Mouse (Mus musculus) CH12.LX (cell line): ENCODE data around the gene Il1r1. TPM values are rescaled to one million over a fixed set of nuclear protein-coding genes. Genes with fewer than 3 reads are reported as not detected.
A peak's percentile ranks its signal among the peaks of the same experiment; 100 is the strongest.

Source experiments
- DNase-seq: peaks from one replicate; pipeline ENCODE4 v3.0.0-alpha.2; 2013; ENCODE audit errors: extremely low read depth
- H3K27ac ChIP-seq: 2 replicates; pipeline ENCODE4 v1.5.1; 2012; ENCODE audit warnings: low read depth, mild to moderate bottlenecking, control low read depth, moderate library complexity; ENCODE audit not compliant: insufficient read depth
- H3K27me3 ChIP-seq: replicated peaks from 2 replicates; pipeline ENCODE3; 2012; ENCODE audit warnings: inconsistent platforms
- H3K36me3 ChIP-seq, 2 experiments: replicated peaks in 1 of 2; 2 replicates each; pipeline versions ENCODE3 to v1.6.1; 2012; ENCODE audit warnings: inconsistent platforms in 1 of 2, low read length in 1 of 2, mild to moderate bottlenecking in 1 of 2, mixed read lengths in 1 of 2, moderate library complexity in 1 of 2; ENCODE audit not compliant: control insufficient read depth in 1 of 2, insufficient read depth in 1 of 2
- H3K4me1 ChIP-seq, 2 experiments: 2 replicates each; pipeline ENCODE4 v1.6.1; 2012; ENCODE audit warnings: inconsistent platforms in 1 of 2, moderate library complexity in 1 of 2; ENCODE audit not compliant: insufficient read depth in 2 of 2, control insufficient read depth in 1 of 2
- H3K4me2 ChIP-seq: 2 replicates; pipeline ENCODE4 v1.6.1; 2012; ENCODE audit warnings: low read depth, mild to moderate bottlenecking, control low read depth; ENCODE audit not compliant: poor library complexity, insufficient read depth, severe bottlenecking
- H3K4me3 ChIP-seq, 3 experiments: fragments of 150-350 bp in 1 of 3; sonication (generic) in 1 of 3; replicated peaks in 1 of 3; 2 replicates each; pipeline versions ENCODE3 to v1.5.1; 2011 to 2012; ENCODE audit warnings: low read depth in 2 of 3, low read length in 2 of 3, mild to moderate bottlenecking in 2 of 3, moderate library complexity in 2 of 3, control low read depth in 1 of 3, improper control_type of control experiment in 1 of 3, inconsistent platforms in 1 of 3, mixed read lengths in 1 of 3; ENCODE audit not compliant: poor library complexity in 1 of 3
- H3K79me2 ChIP-seq: replicated peaks from 2 replicates; pipeline ENCODE4 v1.6.1; 2012; ENCODE audit warnings: mild to moderate bottlenecking, moderate library complexity; ENCODE audit not compliant: control insufficient read depth, poor library complexity, insufficient read depth, severe bottlenecking; ENCODE audit errors: extremely low read depth
- H3K9ac ChIP-seq: 2 replicates; pipeline ENCODE4 v1.6.1; 2012; ENCODE audit warnings: low read depth, mild to moderate bottlenecking, control low read depth, moderate library complexity; ENCODE audit not compliant: insufficient read depth
- H3K9me3 ChIP-seq: replicated peaks from 2 replicates; pipeline ENCODE3; 2012; ENCODE audit warnings: low read length, inconsistent platforms, mixed read lengths
- BHLHE40 ChIP-seq: IDR thresholded peaks from 2 replicates; pipeline ENCODE4 v1.6.1; 2011; ENCODE audit warnings: mild to moderate bottlenecking, low read depth, low read length, improper control_type of control experiment
- CHD2 ChIP-seq: IDR thresholded peaks from 2 replicates; pipeline ENCODE4 v1.6.1; 2011; ENCODE audit warnings: low read length, improper control_type of control experiment
- CTCF ChIP-seq, 2 experiments: IDR thresholded peaks in 1 of 2; conservative IDR thresholded peaks in 1 of 2; 2 replicates each; pipeline ENCODE4 v1.5.1; 2011 to 2012; ENCODE audit warnings: low read depth in 2 of 2, low read length in 2 of 2, improper control_type of control experiment in 1 of 2, inconsistent platforms in 1 of 2, mild to moderate bottlenecking in 1 of 2, moderate library complexity in 1 of 2
- E2F4 ChIP-seq: IDR thresholded peaks from 2 replicates; pipeline ENCODE4 v1.6.1; 2011; ENCODE audit warnings: low read depth, low read length, improper control_type of control experiment; ENCODE audit not compliant: insufficient replicate concordance
- ELF1 ChIP-seq: IDR thresholded peaks from 2 replicates; pipeline ENCODE4 v1.6.1; 2014; ENCODE audit warnings: low read depth, mild to moderate bottlenecking, inconsistent platforms, low read length, improper control_type of control experiment
- EP300 ChIP-seq: IDR thresholded peaks from 2 replicates; pipeline ENCODE4 v1.6.1; 2011; ENCODE audit warnings: low read length, improper control_type of control experiment
- HCFC1 ChIP-seq: IDR thresholded peaks from 2 replicates; pipeline ENCODE4 v1.6.1; 2012; ENCODE audit warnings: low read depth, mild to moderate bottlenecking, inconsistent platforms, low read length, improper control_type of control experiment
- JUND ChIP-seq: conservative IDR thresholded peaks from 2 replicates; pipeline ENCODE4 v1.6.1; 2011; ENCODE audit warnings: low read depth, low read length, improper control_type of control experiment
- MAX ChIP-seq: IDR thresholded peaks from 2 replicates; pipeline ENCODE4 v1.6.1; 2011; ENCODE audit warnings: low read length, improper control_type of control experiment
- MEF2A ChIP-seq: IDR thresholded peaks from 2 replicates; pipeline ENCODE4 v1.6.1; 2014; ENCODE audit warnings: low read depth, mild to moderate bottlenecking, inconsistent platforms, low read length, improper control_type of control experiment, borderline replicate concordance
- NRF1 ChIP-seq: IDR thresholded peaks from 2 replicates; pipeline ENCODE4 v1.6.1; 2014; ENCODE audit warnings: low read depth, mild to moderate bottlenecking, inconsistent platforms, low read length, improper control_type of control experiment, moderate library complexity
- PAX5 ChIP-seq: IDR thresholded peaks from 2 replicates; pipeline ENCODE4 v1.6.1; 2012; ENCODE audit warnings: low read length, inconsistent platforms, mixed read lengths
- POLR2AphosphoS2 ChIP-seq: IDR thresholded peaks from 2 replicates; pipeline ENCODE4 v1.6.1; 2011; ENCODE audit warnings: low read depth, low read length, improper control_type of control experiment
- SIN3A ChIP-seq: IDR thresholded peaks from 2 replicates; pipeline ENCODE4 v1.6.1; 2012; ENCODE audit warnings: low read length, improper control_type of control experiment, inconsistent platforms
- TBP ChIP-seq: conservative IDR thresholded peaks from 2 replicates; pipeline ENCODE4 v1.6.1; 2011; ENCODE audit warnings: low read depth, low read length, improper control_type of control experiment
- TCF12 ChIP-seq: IDR thresholded peaks from 2 replicates; pipeline ENCODE4 v1.6.1; 2014; ENCODE audit warnings: low read depth, mild to moderate bottlenecking, inconsistent platforms, low read length, improper control_type of control experiment
- UBTF ChIP-seq: IDR thresholded peaks from 2 replicates; pipeline ENCODE4 v1.6.1; 2012; ENCODE audit warnings: low read depth, mild to moderate bottlenecking, inconsistent platforms, low read length, improper control_type of control experiment, moderate library complexity
- USF1 ChIP-seq: IDR thresholded peaks from 2 replicates; pipeline ENCODE4 v1.6.1; 2014; ENCODE audit warnings: low read depth, mild to moderate bottlenecking, inconsistent platforms, low read length, improper control_type of control experiment
- USF2 ChIP-seq: conservative IDR thresholded peaks from 2 replicates; pipeline ENCODE4 v1.6.1; 2011; ENCODE audit warnings: low read depth, low read length, improper control_type of control experiment
- ZC3H11A ChIP-seq: IDR thresholded peaks from 2 replicates; pipeline ENCODE4 v1.6.1; 2012; ENCODE audit warnings: low read depth, mild to moderate bottlenecking, inconsistent platforms, low read length, improper control_type of control experiment
- ZNF384 ChIP-seq: IDR thresholded peaks from 2 replicates; pipeline ENCODE4 v1.6.1; 2012; ENCODE audit warnings: low read depth, low read length, improper control_type of control experiment, inconsistent platforms
- dilution Hi-C: fragments of 300-500 bp; cut with MboI; formaldehyde crosslinking; loops from 2 replicates; pipeline ENCODE4 v1.14.3; 2020; ENCODE audit warnings: low sequenced_read_pairs; ENCODE audit not compliant: extremely low pct_unique_long_range_greater_than_20kb, extremely low pct_ligation_motif_present
- in situ Hi-C: fragments of 300-500 bp; cut with MboI; formaldehyde crosslinking; loops from 3 replicates; pipeline ENCODE4 v1.14.3; 2019; ENCODE audit warnings: low sequenced_read_pairs, low pct_ligation_motif_present, low pct_unique_long_range_greater_than_20kb, mixed read lengths
- polyA plus RNA-seq: library from polyadenylated mRNA; unstranded; fragments of >175 nt; gene quantifications from 2 replicates; pipeline ENCODE4 v1.2.1, GENCODE M21; 2012; ENCODE audit warnings: low read depth; ENCODE audit not compliant: insufficient read length
- total RNA-seq, 2 experiments: library from RNA; depleted of rRNA; stranded (reverse); fragments of 300-350 nt in 1 of 2; fragments of >200 nt in 1 of 2; gene quantifications; 2 replicates each; pipeline ENCODE4 v1.2.3; 2012 to 2014

Gene Il1r1
- total and polyA plus RNA-seq, 3 experiments, result 0.04 TPM; not detected in 2

DNA sequence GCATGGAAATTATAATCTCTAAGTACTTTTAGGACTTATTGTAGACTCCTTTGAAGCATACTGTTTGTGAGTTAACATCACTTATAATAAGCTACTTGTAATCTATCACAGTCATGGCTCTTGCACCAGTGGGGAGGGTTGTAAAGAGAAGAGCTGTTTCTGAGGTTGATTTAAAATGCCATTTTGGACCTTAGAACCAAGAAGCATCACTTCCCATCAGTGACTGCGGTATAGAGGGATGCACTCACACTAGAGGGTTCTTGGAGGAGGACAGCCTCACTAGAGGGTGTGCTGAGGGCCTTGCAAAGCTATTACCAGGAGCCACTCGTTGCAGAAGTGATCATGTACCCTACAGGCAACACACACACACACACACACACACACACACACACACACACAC, 700 bp downstream of the Il1r1 start:
- no peaks in the 10 kb centered on the region for H3K4me1 ChIP-seq
- no peaks in the 10 kb centered on the region for H3K9me3 ChIP-seq
- H3K27ac ChIP-seq, result no peak overlapping the region
- no peak overlapping the region for H3K9ac ChIP-seq
- DNase-seq, result no peak
- TF ChIP-seq TBP, result no peak
- TF ChIP-seq ZC3H11A, result no peak
- no peak for TF ChIP-seq ZNF384
- TF ChIP-seq JUND, result no peak
- TF ChIP-seq POLR2AphosphoS2, result no peak
- TF ChIP-seq BHLHE40, result no peak
- no peak for TF ChIP-seq MEF2A
- no peak for TF ChIP-seq CHD2
- no peak for TF ChIP-seq TCF12
- no peak for TF ChIP-seq SIN3A
- no peak for TF ChIP-seq USF1
- no peak for TF ChIP-seq ELF1
- H3K79me2 ChIP-seq, result no peaks in the 10 kb centered on the region
- H3K4me2 ChIP-seq, result 0 out of 2 replicates have a peak overlapping the region, but pooled peaks have one; percentile 1
- dilution Hi-C loops, result no loop called here
- no peaks in the 10 kb centered on the region for H3K36me3 ChIP-seq
- H3K27me3 ChIP-seq, result peaks cover 31% of the 10 kb centered on the region
- in situ Hi-C loops, result loop anchor here (25.0 kb wide), 1 partner anchor 213 kb away; no protein-coding TSS in a partner anchor
- H3K4me3 ChIP-seq, result no peak overlapping the region

DNA sequence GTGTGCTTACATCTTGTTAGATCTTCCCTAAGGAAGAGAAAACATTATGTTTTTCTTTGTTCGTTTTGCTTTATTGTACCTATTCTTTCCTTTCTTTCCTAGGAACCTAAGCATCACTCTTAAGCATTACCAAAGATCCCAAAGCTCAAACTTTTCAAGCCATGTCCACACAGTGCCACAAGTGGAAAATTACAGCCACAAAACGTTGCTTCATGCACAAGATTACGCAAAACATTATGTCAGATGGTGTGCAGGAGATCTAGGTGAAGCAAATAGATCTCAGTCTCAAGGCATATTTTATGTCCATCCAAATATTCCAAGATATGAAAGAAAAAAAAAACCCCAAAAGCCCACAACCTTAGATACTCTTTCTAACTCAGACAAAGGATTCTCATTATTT, 4.2 kb downstream of the Il1r1 start:
- no peaks in the 10 kb centered on the region for H3K4me1 ChIP-seq
- H3K36me3 ChIP-seq, result no peaks in the 10 kb centered on the region
- H3K27me3 ChIP-seq, result peaks cover 49% of the 10 kb centered on the region
- H3K9ac ChIP-seq, result no peak overlapping the region
- no peaks in the 10 kb centered on the region for H3K79me2 ChIP-seq
- H3K4me3 ChIP-seq, result no peak overlapping the region
- in situ Hi-C loops, result loop anchor here (25.0 kb wide), 1 partner anchor 217 kb away; no protein-coding TSS in a partner anchor
- no peak overlapping the region for H3K27ac ChIP-seq
- H3K4me2 ChIP-seq, result no peak overlapping the region
- dilution Hi-C loops, result no loop called here
- TF ChIP-seq TCF12 (no peak), HCFC1 (no peak), MAX (no peak), PAX5 (no peak), NRF1 (no peak), USF2 (no peak), BHLHE40 (no peak), EP300 (no peak), E2F4 (no peak), CTCF (conservative IDR thresholded peaks at IDR 0.05 in 1 of 2, IDR thresholded peaks at IDR 0.05 in 1 of 2; ENCODE audit: low read depth in 2 of 2, low read length in 2 of 2) (no peak), UBTF (no peak), ELF1 (no peak)
- DNase-seq, result no peak
- H3K9me3 ChIP-seq, result no peaks in the 10 kb centered on the region
